Mouse (Mus musculus): ENCODE results near the gene Ptchd1.

Ptchd1 gene

DNA sequence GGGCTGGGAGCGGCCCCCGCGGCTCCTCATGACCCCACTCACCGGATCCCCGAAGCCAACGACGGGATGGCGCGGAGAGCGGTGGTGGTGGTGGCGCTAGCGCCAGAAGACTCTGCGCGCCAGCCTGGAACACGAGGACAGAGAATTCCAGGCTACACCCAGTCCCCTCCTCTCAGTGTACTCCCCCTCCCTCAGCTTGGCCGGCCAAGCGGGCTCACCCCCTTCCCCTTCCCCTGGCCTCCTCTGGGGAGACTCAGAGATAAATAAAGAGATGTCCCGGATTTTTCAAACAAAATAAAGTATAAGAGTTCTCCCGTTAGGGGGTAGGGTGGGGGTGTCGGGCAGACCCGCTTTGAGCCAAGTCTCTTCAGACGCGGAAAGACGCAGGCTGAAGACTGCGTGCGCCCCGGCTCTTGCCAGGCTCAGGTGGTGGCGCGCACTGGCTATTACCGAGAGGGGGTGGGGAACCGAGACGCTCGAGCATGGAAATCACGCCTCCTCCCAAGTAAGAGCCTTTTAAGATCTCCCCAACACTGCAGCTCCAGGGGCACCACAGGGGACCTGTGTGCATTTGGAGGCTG lies at the start of gene Ptchd1:
Ptchd1 (minus strand) TSS at position 114 of the 581 bp plus-strand sequence.
- DNase-seq (ENCODE audit: extremely low spot score, low spot score) = peak; percentile 29

DNA sequence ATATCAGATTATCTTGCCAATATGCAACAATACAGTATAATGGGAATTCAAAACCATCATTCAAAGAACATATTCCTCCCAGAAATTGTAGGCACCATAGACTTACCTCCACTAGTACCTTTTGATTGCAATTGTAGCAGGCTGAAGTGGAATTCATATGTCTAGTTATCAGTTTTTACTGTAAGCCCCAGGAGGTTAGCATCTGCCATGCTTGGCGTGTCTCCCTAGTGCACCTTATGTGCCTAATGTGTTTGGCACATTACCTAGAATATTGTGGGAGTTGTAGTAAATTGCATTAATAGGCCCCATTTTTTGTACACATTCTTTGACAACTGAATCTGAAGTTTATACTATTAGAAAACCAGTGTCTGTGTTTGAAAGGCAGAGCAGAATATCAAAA lies 34.4 kb upstream of the Ptchd1 start:
- DNase-seq (ENCODE audit: extremely low spot score, low spot score) = no peak

DNA sequence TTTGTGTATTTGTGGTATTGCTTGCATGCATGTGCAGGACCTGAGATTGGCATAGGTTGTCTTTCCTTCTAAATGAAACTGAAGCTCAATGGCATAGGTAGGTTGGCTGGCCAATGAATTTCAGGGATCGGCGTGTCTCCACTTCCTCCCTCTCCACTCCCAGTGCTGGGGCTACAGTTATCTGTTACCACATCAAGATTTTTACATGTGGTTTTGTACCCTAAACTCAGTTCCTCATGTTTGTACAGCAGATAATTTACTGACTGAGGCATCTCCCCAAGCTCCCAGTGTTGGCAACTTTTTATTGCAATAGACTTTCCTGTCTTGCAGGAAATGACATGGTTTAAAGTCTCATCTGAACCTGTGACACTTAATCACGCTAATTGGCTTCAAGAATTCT lies 22.4 kb upstream of the Ptchd1 start:
- no peak for DNase-seq (ENCODE audit: extremely low spot score, low spot score)

DNA sequence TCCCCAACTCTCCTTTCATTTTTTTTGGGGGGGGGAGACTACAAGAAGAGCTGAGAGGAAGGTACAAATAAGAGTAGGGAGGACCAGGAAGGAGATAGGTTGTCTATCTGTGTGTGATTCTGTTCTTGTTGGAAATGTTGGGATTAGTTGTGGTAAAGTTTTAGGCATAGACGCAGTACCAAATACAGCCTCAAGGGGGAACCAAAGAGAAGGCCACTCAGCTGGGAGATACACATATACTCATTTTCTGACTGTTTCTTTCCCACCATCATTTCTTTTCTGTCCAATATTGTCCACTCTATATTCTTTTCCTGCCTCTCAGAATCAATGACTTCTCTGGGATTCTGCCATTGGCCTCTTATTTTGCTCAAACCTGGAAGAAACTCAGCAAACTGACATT lies 20.4 kb upstream of the Ptchd1 start:
- DNase-seq (ENCODE audit: extremely low spot score, low spot score) = peak; percentile 15

DNA sequence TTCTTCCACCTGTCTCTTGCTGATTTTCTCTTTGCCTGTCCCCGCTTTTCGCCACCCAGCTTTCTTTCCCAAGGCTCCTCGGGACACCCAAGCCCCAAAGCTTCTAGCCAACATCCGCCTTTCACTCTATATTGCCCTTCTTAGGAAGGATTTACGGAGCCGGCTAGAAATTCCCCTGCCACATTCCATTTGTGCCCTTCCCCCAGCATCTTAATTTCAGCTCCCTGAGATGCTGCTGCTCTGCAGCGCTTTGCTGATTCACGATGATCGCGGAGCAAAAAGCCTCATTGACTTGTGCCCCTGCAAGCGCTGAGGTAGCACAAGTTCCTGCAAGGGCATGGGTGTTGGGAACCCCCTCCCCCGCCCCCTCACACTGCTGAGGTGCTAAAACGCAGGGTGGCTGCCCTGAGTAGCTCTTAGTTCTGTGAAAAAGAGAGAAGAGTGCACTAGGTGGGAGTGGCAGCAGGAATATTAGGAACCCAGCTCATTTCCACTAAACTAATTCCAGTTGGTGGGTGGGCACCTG lies 2.1 kb upstream of the Ptchd1 start:
- peak; percentile 12 for DNase-seq (ENCODE audit: extremely low spot score, low spot score)

DNA sequence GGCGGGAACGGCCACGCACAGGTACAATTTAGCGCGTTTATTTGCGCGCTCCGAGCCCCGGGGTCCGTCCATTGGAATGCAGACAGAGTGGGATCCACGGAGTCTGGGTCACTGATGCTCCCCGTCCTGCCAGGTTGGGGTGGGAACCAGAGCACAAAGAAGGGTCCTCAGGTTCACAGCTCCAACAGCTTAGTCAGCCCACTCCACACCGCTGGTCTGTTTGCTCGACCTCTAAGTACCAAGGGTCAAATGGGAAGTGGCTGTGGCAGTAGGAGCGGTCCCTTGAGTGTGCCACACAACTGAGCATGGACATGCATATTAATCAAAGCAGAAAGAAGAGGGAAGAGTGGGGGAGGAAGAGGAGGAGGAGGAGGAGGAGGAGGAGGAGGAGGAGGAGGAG lies 1.3 kb upstream of the Ptchd1 start:
- no peak for DNase-seq (ENCODE audit: extremely low spot score, low spot score)

DNA sequence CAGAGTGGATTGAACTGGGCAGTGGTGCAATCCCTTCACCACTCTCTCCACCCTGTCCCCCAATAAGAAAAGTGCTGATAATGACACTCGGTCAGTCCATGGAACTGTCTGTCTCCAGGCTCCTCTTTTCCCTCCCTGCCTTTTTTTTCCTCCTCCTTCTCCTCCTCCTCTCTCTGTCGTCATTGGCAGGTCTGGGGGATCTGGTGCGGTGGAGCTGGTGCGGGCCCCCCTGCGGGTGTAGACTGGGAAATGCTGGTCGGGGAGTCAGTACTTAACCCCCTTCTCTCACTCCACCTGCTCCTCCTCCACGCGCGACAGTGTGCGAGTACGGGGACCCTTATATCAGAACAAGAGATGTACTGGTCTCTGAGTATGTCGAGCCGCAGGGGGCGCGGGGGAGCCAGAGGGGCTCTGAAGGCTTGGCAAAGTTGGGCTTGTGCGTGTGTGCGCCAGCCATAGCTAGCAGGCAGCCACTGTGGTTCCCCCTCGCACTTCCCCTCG lies 777 bp upstream of the Ptchd1 start, which contains the start of gene Gm15155:
Gm15155 (plus strand) TSS at position 401 of the 501 bp plus-strand sequence.
- DNase-seq (ENCODE audit: extremely low spot score, low spot score) = peak; percentile 23

DNA sequence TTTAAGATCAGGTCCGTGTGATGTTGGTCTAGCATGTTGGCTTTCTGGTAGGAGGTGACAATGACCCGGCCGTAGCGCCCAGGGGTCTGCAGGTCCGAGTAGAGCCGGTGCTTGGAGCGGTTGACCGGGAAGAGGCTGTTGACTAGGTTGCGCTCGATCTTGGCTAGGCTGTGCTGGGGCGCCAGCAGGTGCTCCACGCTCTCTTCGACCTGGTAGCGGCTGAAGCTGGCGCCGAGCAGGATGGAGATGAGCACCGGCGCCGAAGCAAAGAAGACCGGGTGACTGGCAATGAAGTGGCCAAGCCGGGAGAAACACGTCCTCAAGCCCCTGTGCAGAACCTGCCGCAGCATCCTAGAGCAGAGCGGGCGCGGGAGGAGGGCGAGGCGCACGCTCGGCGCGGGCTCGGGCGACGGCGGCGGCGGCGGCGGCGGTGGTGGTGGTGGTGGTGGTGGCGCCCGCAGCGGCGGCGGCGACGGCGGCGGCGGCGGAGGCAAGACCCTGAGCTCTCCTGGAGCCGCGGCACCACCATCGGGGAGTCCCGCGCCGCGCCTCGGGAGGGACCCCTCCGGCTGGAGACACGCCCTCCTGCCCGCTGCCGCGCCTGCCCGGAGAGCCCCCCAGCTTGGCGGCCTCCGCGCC lies 534 bp downstream of the Ptchd1 start:
- peak; percentile 29 for DNase-seq (ENCODE audit: extremely low spot score, low spot score)

DNA sequence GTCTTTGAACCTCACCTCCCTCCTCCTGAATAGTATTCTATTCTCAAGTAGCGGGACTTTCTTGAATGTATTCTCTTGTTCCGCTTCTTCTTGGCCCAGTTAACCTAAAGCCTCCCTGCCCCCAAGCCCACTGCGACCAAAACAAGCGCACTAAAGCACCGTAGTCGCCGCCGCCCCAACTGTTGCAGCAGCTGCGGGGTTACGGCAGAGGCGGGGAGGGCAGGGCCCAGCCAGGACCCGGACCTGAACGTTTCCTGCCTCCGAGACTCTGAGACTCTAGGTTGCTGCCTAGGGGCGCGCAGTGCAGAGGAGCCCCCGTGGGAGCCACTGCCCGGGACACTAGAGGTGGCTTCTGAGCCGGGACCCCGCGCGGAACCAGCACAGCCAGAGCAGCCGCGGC lies 1.1 kb downstream of the Ptchd1 start:
- peak; percentile 20 for DNase-seq (ENCODE audit: extremely low spot score, low spot score)

DNA sequence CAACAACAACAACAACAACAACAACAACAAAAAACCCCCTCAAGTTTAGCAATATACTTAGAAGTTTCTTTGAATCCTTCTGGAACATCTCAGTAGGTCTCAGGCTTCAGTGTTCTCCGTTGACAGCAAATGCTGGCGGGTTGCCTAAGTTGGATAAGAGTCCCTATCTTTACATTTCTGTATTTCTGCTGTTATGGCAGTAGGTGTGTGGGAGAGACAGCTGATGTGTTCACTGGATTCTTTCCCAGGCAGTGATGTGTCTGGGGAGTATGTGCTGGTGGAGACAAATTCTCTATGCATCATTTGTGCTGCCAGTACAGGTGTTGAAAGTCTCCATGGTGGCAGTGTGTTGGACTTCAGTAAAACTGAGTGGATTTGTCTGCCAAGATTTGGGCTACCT lies 22.4 kb downstream of the Ptchd1 start:
- no peak for DNase-seq (ENCODE audit: extremely low spot score, low spot score)

DNA sequence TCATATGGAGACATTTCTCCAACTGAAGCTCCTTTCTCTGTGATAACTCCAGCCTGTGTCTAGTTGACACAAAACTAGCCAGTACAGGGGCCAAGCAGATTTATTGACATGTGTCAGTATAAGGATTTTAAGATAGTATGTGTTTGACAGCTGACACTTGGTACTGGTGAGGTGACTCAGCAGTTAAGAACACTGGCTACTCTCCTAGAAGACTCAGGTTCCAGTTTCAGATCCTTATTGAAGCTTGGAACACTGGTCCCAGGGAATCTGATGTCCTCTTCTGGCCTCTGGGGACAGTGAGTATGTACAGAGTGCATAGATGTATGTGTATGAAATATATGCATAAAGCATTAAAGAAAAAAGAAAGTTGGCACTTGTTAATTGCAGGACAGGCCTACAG lies 27.2 kb downstream of the Ptchd1 start:
- no peak for DNase-seq (ENCODE audit: extremely low spot score, low spot score)

DNA sequence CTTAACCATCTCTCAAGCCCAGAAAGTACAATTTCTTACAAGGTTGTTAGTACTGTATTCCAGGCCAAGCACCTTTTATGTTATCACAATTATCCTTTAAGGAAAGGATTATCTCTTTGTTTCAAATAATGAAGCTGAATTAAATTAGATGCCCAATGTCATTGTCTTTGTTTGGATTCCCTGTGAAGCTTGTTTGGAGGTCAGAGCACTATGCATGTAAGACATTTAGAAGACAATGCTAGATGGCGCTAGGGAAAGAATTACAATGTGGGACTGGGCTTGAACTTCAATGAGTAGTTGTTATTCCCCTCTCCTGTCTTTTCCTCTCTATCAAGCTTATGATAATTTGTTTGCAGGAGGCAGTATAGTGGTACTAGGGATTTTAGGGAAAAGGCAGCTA lies 28.9 kb downstream of the Ptchd1 start:
- no peak for DNase-seq (ENCODE audit: extremely low spot score, low spot score)

DNA sequence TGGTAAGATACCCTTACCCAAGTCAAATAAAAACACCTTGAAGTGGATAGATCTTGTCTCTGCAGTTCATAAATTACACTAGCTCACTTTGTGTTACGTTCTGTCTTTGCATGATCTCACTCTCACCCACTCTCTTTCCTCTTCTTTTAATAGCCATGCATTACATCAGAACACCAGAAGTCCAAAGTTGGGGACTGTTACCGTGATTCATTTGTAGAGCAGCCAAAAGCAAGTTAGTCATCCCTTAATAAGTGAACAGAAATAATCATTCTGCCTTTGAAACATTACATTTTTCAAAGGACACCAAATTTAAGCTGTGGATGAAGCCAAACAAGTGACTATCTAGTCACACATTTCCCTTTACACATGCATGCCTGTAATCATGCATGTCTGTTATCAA lies 31.1 kb downstream of the Ptchd1 start:
- DNase-seq (ENCODE audit: extremely low spot score, low spot score) = no peak

DNA sequence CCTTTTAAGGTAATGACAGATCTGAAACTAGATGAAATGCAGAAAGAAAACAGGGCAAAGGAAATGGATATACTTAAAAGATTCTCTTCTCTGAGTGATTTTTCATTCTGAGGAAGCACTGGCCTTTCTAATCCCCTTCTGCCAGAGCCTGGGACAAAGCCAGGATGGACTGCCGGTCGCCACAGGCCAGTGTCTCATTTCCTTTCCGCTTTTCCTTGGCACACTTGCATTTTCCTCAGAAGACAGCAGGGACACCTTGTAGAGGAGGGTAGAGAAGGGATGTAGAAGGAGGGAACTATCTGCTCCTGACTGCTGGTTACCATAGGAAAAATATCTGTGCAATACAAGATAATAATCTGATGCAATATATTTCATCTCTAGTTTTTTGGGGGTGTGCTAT lies 32.1 kb downstream of the Ptchd1 start:
- no peak for DNase-seq (ENCODE audit: extremely low spot score, low spot score)

DNA sequence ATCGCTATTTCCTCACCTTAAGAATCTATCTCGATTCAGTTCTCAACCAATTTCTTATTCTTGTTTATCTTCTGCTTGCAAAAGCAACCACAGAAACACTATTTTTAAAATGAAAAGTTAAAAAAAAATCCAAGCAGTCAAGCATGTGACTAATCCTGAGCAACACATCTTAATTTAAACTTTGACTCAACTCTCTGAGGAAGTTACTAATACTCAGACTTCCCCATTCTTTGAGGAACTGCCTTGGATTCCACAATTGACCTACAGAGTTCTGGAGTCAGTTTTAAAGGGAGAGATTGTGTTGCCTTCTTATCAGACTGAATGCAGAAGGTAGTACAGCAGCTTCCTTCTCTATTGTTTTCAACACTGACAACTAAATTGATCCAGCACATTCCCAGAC lies 39.0 kb downstream of the Ptchd1 start:
- DNase-seq (ENCODE audit: extremely low spot score, low spot score) = no peak

DNA sequence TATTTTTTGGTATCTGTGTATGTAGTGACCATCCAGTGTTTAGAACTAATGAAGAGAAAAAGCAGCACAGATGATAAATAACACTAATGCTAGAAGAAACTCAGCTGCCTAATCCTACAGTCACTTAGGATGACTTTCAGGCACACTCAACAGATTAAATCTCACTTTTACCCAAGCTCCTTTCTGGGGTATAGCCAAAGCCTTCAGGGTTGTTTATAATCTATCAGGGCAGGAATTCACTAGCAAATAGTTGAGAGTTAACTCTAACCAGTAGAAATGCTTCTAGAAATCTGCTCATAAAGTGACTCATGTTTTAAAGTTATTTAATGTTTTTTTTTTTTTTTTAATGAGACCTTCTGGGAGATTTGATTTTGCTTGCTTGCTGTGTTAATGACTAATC lies 43.8 kb downstream of the Ptchd1 start:
- DNase-seq (ENCODE audit: extremely low spot score, low spot score) = no peak

DNA sequence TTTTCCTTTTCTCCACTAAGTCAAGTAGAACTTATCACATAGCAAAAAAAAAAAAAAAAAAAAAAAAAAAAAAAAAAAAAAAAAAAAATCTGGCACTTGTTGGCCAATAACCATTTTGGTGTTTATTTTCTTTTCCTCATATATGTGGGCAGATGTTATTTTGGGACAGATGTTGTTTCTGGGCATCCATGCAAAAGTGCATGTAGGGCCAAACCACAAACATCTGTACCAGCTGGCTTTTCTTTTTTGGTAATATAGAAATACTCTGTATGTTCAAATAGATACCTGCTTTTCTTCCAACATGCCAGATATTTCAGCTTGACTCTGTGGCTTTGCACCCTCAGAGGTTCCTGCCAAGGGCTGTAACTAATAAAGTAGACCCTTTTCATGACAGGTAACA lies 51.2 kb downstream of the Ptchd1 start:
- no peak for DNase-seq (ENCODE audit: extremely low spot score, low spot score)

DNA sequence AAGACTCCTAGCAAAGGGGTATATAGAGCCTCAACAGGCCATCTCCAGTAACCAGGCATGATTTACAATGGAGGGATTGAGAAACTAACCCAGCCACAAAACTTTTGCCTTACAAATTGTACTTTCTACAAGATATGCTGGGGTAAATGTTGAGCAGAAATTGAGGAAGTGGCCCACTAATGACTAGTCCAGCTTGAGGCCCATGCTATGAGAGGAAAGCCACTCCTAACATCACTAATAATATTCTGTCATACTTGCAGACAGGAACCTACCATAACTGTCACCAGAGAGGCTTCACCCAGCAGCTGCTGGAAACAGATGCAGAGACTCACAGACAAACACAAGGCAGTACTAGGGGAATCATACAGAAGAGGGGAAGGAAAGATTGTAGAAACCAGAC lies 79.8 kb downstream of the Ptchd1 start:
- DNase-seq (ENCODE audit: extremely low spot score, low spot score) = no peak
